Mouse (Mus musculus): ENCODE data around the gene Mmp12.

DNA sequence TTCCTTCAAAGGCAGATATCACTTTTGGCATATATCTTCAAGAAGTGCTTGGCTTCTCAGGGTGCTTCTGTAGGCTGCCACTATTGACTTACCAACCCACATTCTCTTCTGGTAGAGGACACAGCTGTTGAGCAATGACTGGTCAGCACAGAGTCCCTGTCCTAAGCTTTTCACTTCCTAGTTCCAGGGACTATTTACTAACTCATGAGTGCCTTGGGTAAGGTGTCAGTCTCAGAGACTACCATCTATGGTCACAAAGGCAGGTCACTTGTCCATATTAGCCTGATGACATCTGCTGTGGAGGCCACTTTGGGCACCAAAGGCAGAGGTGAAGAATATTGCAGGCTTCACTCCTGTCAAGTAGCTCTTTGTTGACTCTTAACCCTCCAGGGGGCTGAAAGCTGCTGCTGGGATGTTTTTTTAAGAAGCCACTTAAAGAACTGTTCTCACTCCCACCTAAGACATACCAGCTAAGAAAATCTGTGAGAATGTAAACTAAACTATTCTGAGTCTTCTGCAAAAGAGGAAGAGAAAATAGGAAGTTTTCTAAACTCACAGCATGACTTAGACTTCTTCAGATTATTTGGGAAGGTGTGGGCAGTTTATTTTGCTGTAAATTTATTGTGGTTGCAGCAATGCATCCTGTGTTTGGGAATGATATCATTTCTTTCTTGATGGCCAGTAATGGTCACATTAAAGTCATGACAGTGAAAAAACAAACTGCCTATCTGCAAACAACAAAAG, 7.3 kb upstream of the Mmp12 start:
- TF ChIP-seq CTCF (conservative IDR thresholded peaks at IDR 0.05; ENCODE audit: insufficient read depth, insufficient read length, low read depth, low read length) (no peak), POLR2A (IDR thresholded peaks at IDR 0.05; ENCODE audit: low read depth, low read length) (no peak)
